Mouse (Mus musculus) ES-Bruce4 (cell line): ENCODE results near the gene Arl3.

ENCODE experiments used
- CTCF ChIP-seq: IDR thresholded peaks from one replicate; pipeline ENCODE4 v1.8.1; 2011; ENCODE audit warnings: low read depth, low read length
- POLR2A ChIP-seq: IDR thresholded peaks from one replicate; pipeline ENCODE4 v1.8.1; 2011; ENCODE audit warnings: low read length; ENCODE audit not compliant: insufficient read depth

DNA sequence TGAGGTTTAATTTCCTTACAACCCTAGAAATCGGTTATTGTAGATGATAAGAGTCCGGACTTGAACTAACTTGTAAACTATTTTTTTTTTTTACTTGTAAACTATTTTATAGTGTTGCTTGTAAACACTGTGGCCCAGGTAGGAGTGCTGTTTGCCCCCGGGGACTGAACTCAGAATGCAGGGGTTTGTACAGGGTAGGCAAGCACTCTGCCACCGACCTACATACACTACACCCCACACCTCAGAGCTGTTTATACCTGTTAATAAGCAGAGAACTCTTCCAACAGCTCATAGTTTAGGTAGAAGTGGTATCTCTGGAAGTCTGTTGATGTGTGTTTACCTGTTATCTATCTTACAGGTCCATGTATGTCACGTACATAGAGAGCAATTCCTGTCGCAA, 992 bp upstream of the Arl3 start:
- TF ChIP-seq POLR2A (no peak), CTCF (no peak)
